Mouse (Mus musculus) heart, postnatal 36 days (tissue): ENCODE results near the gene Il12a. TPM values are rescaled to one million over a fixed set of nuclear protein-coding genes. Genes with fewer than 3 reads are reported as not detected.
"Not testable (repeated sequence)": the region's sequence is repeated elsewhere in the genome, so short reads cannot be mapped to it uniquely, and the experiment has no call there.

ENCODE experiments used
- DNase-seq, 2 experiments: peaks; one replicate each; pipeline ENCODE4 v3.0.0; 2021 to 2022
- intact Hi-C: fragments of 180-260 bp; cut with DNase I; formaldehyde crosslinking; loops from one replicate; pipeline ENCODE4 v1.15.1; 2025
- total RNA-seq, 2 experiments: library from RNA; stranded (reverse); gene quantifications; 2 replicates each; pipeline ENCODE4 v1.2.3; 2021

Il12a gene
- total RNA-seq, 2 experiments from 2014 or later, result 0.79 TPM; not detected in 1

DNA sequence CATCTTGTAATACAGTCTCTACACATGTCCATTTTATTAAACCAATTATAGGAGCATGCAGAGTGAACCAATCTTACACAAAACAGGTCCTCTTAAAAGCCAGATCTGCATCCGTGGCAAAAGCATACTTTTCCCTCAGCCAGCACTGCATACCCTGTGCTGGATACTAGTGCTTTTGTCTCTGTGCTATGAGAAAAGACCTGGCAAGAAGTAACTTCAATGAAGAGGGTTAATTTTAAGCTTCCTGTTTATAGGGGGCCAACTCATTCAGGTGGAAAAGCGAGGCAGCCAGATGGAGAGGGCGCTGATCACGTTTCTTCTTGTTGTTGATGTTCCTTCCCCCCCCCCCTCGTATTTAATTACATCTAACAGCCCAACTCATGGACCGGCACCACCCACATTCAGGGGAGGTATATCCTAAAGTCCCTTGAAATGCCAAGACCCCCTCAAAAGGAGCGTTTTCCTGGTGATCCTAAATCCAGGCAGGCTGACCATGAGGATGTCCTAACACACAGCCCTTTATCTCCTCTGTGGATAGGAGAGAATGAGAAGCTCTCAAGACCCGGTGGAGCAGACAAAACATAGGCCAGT lies 28.9 kb downstream of the Il12a start:
- intact Hi-C loops, result no loop called here
- no peak for DNase-seq

DNA sequence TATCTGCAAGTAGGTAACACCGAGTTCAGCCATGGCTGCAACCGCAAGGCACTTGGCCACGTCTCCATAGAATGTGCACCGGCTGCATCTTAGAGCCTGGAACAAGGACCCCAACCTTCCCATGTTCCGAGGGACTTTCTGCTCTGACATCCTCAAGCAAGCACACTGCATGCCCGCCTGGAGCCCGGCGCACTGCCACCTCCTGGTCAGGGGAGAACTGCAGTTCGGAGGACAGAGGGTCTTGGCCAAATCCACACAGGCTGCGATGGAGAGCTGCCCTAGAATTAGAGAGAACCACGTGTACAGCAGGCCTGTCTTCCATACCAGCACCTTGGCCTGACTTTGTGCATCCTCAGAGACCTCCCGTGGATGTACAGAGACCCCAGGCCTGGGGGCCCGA lies 29.8 kb downstream of the Il12a start:
- peak in 1 of 2 experiments; percentile 37 for DNase-seq
- intact Hi-C loops, result no loop called here

DNA sequence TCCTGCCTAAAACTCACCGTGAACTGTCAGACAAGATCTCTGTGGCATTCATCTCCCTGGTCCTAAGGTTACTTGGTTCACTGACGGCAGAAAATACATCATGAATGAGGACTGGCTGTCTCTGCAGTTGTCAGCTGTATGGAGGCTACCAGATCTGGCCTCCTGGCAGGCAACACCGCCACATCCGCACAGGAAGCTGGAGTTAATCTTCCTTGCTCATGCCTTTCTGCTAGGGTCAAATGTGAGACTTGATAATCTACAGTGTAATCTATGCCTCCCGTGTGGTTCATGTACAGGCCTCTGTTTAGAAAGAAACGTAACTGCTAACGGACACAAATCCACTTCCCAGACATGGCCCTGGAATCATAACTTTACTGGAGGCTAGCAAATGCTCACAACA lies 51.5 kb downstream of the Il12a start:
- DNase-seq, result no peak
- intact Hi-C loops, result no loop called here

DNA sequence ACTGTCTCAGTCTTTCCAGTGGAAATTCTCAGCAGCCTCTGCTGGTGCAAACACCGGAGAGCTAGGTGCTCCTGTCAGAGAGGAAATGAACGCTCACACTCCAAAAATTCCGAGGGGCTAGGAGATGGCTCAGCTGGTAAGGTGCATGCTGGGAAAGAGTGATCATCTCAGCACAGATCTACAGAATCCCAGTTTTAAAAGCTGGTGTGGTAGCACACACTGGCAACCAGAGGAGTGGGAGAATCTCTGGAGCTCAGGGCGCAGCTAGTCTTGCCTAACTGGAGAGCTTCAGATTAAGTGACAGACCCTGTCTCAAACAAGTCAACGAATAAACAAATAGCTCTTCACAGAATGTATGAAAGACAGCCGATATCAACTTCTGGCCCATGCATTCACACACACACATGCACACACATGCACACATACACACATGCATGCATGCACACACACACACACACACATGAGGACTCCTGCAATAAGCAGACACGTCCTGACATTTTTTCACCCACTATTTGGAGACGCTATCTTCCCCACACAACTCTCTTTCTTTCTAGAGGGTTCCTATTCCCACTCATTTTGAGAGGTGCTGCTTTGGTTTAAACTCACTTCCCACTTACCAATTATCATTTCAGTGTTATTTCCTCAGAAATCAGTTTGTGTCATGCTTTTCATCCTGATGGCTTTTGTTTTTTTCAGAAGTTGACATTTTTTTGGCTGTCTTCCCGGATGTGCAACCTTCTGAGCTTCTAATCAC lies 52.5 kb downstream of the Il12a start:
- intact Hi-C loops, result no loop called here
- no peak for DNase-seq

DNA sequence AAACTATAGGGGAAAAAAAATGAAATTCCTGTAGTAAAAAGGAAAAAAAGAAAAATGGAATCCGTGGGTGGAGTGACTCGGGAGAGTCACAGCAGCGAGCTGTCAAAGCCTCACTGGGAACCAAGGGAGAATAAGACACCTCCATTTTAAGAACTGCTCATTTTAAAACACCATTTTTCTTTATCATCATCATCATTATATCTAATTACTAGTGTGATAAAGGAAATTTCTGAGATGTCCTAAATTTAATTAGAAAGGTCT lies 53.0 kb downstream of the Il12a start:
- intact Hi-C loops, result no loop called here
- DNase-seq, result no peak

DNA sequence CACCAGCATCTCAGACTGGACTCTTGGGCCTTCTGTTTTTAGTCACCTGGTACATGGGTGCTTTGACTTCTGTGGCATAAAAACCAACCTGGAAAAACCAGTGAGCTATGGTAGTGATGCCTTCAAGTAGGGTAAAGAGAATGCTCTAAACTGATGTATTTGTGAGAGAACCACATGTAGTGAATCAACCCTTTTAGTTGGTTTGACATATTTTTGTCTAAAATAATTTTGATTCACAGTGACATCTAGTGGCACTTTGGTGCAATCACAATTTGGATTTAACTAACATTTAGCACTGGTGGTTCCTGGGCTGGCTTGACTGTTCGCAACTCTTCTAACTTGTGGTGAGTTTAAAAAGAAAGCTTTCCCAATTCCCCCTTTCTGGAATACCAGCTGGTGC lies 53.7 kb downstream of the Il12a start:
- no peak for DNase-seq
- intact Hi-C loops, result no loop called here

DNA sequence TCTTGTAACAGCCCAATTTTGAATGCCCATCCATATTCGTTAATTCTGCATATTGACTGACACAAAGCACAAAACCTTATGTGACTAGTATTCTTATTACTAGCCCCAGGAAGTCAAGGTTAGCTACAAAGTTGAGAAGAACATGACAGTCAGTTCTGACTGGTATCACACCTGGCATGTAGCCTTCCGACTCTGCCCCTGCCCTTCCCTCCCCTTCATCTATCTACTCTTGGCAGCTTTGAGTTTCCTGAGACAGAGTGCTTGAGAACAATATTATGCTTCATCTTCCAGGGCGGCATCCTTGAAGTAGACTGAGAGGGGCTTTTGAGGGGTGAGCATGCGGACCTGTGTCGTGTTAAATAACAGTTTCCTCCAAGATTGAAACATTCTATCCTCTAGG lies 54.6 kb downstream of the Il12a start:
- no peak for DNase-seq
- intact Hi-C loops, result no loop called here

DNA sequence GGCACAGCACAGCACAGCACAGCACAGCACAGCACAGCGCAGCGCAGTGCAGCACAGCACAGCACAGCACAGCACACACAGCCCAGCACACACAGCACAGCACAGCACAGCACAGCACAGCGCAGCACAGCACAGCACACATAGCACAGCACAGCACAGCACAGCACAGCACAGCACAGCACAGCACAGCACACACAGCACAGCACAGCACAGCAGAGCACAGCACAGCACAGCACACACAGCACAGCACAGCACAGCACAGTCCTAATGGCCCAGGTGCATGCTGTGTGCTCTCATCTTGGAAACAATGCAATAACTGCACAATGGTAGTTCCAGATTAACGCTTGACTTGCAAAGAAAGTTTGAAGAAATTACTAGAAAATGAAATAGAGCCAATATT lies 55.8 kb downstream of the Il12a start:
- intact Hi-C loops, DNase-seq: not testable (repeated sequence)

Other genes with a start within 250 kb of the Il12a start
- gene 1110032F04Rik, start 178.9 kb downstream of the Il12a start, total RNA-seq, result 1 to 10 TPM in 1 of 2 experiments, under 1 TPM in 1; 0.65 to 1.2 TPM